Mouse (Mus musculus) erythroid progenitor cell, adult 5-6 weeks (primary cell): ENCODE results near the gene Usmg5. TPM values are rescaled to one million over a fixed set of nuclear protein-coding genes. Genes with fewer than 3 reads are reported as not detected.

Experiments
- ATAC-seq: replicated peaks from 2 replicates; pipeline ENCODE4 v1.8.0; 2016; ENCODE audit warnings: moderate number of reproducible peaks, mild to moderate bottlenecking, moderate TSS enrichment, inconsistent platforms; ENCODE audit not compliant: poor library complexity, low FRiP score, severe bottlenecking
- total RNA-seq, 2 experiments: library from RNA; stranded (forward) in 1 of 2; stranded (reverse) in 1 of 2; fragments of 150-400 nt in 1 of 2; fragments of 186-747, 209-891 nt in 1 of 2; gene quantifications; 2 replicates each; pipeline versions ENCODE4 v1.2.3 to v1.2.4; 2015 to 2017; ENCODE audit warnings: low replicate concordance in 2 of 2

Usmg5 gene
- total RNA-seq, 2 experiments from 2014 or later = 133 to 215 TPM

- peak; percentile 85 for ATAC-seq
Observed at GRCm38 (mm10) chr19:47067096-47067882, 23.2 kb downstream of the Usmg5 start, which contains the start of gene Taf5. Taf5 (plus strand) TSS chr19:47067746.

- ATAC-seq = no peak
Observed at GRCm38 (mm10) chr19:47065860-47066259, 24.6 kb downstream of the Usmg5 start.

- ATAC-seq = no peak
Observed at GRCm38 (mm10) chr19:47057684-47058083, 32.8 kb downstream of the Usmg5 start.

GRCm38 (mm10) chr19:47053471-47053870, 37.0 kb downstream of the Usmg5 start:
- ATAC-seq = no peak

GRCm38 (mm10) chr19:47052927-47053326, 37.5 kb downstream of the Usmg5 start:
- ATAC-seq = no peak

DNA sequence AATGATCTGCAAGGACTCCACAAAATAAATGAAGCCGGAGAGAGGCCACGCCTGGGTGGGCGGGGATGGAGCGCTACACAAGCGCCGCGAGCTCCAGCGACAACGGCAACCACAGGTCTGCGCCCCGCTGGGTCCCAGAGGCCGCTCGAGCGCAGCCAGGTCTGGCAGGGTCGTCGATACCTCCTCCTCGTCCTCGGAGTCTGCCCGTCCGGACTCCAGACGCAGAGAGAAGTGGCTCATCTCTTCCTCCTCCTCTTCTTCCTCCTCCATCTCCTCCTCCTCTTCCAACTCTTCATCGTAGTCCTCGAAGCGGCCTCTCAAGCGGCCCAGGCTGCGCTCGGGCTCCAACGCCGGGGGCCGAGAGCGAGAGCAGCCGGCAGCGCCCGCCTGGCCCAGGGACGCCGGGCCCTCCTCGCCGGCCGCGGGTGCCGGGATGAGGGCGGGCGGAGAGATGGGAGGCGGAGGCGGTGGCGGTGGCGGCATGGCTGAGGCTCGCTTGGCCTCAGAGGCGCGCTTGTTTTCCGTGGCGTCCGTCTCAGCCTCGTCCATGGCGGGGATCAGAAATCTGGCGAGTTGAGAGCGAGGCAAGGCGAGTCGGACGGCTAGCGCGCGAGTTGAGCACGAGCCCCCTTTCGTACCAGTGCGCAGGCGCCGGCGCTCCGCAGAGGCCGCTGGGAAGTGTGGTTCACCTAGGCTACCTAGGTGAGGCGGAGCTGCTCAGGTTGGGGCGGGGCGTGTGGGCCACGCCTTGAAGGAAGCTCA, 40.0 kb downstream of the Usmg5 start, which contains the start of gene Pcgf6:
TSS of gene Pcgf6 (minus strand) at position 636 of the 762 bp plus-strand sequence.
- ATAC-seq = peak; percentile 85

DNA sequence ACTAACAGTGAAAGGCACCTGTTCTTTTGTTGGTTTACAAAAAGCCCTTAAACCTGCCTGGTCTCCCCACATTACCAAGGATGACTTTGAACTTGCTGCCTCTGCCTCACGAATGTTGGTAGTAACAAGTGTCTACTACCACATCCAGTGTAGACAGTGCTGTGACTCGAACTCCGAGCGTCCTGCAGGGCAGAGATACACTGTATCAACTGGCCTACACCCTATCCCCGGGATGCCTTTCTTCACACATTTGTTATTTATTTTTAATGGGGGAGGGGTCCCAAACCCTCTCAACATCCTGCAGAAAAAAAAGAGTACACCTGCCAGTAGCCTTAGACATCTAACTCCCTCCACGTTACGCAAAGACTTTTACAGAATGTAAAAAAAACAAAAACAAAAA, 40.6 kb downstream of the Usmg5 start:
- ATAC-seq = no peak

DNA sequence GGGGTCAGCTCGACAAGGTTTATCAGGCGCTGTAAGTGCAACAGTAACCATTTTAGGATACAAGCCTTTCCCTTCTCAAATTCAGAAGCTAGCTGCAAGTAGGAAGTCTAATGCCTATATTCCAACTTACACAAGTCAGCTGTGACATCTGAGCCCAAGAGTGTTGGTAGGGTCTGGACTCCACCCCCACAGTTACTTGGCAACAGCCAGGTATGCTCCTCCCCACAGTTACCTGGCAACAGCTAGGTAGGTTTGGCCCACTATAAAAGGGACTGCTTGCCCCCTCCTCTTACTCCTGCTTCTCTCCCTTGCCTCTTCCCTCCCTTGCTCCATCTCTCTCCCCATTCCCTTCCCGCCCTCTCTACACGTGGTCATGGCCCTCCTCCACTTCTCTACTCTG, 41.4 kb downstream of the Usmg5 start:
- ATAC-seq = no peak

DNA sequence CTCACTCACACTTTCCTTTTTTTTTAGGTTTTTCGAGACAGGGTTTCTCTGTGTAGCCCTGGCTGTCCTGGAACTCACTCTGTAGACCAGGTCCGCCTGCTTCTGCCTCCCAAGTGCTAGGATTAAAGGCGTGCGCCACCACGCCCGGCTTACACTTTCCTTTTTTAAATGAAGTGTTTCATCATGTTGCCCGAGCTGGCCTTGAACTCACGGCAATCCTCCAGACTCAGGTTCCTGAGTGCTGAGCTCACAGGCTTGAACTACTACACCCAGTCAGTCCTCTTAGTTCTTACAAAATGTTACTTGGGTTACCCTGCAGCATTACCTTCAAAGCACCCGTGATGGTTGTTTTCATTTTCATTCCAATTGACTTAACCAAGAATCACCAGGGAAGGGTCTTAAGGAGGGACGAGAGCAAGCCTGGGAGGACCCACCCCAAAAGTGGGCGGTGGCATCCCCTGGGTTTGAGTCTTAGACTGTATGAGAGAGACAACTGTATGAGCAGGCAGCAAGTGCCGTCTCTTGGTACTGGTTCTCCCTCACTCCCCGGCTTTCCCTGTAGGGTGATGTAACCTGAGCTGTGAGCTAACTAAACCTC, 43.1 kb downstream of the Usmg5 start:
- ATAC-seq = no peak

DNA sequence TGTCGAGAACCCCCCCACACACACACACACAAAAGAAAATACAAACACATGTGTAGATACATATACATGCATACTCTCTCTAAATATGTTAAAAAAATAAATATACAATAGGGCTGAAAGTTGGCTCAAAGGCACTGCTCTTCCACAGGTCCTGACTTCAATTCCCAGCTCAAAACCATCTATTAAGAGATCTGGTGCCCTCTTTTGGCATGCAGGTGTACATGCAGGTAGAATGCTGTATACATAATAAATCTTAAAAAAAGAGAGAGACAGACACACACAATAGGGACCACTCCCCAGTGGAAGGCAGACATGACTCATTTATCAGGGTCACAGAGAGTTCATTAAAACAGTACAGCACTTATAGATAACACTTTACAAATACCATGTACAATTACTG, 44.1 kb downstream of the Usmg5 start:
- ATAC-seq = no peak

GRCm38 (mm10) chr19:47043608-47044007, 46.8 kb downstream of the Usmg5 start:
- no peak for ATAC-seq

GRCm38 (mm10) chr19:47040720-47041473, 49.5 kb downstream of the Usmg5 start:
- no peak for ATAC-seq

DNA sequence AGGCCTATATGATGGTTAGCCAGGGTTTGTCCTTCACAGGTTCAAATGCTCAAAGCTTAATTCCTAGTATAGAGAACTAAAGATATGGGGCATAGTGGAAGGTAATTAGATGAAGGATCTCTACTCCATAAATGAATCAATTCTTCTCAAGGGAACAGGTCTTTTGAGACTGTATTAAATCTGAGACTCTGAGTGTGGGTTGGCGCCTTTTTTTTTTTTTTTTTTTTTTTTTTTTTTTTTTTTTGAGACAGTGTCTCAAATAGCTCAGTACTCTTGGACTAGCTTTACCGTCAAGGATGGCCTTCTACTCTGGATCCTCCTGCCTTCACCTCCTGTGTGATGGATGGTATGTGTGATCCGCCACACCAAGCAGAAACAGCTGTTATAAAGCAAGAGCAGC, 53.9 kb downstream of the Usmg5 start:
- ATAC-seq = no peak

GRCm38 (mm10) chr19:47034916-47035315, 55.5 kb downstream of the Usmg5 start:
- ATAC-seq = no peak

Other genes with a start within 250 kb of the Usmg5 start
- not detected in 2 replicates for gene Ina, start 75.9 kb downstream of the Usmg5 start, total RNA-seq (2015; ENCODE audit: low replicate concordance)
- not detected in 2 replicates for gene Ina, start 75.9 kb downstream of the Usmg5 start, total RNA-seq (2017; ENCODE audit: low replicate concordance)
- 26.4 and 41.4 TPM in 2 replicates for gene Nt5c2, start 75.5 kb downstream of the Usmg5 start, total RNA-seq (2015; ENCODE audit: low replicate concordance)
- gene Nt5c2, start 75.5 kb downstream of the Usmg5 start, total RNA-seq (2017; ENCODE audit: low replicate concordance) = 34.8 and 47.9 TPM in 2 replicates
- gene Pcgf6, start 39.7 kb downstream of the Usmg5 start, total RNA-seq (2015; ENCODE audit: low replicate concordance) = 6.7 and 8.6 TPM in 2 replicates
- 0.61 and 1.4 TPM in 2 replicates for gene Pcgf6, start 39.7 kb downstream of the Usmg5 start, total RNA-seq (2017; ENCODE audit: low replicate concordance)
- 19.5 and 19.7 TPM in 2 replicates for gene Taf5, start 22.9 kb downstream of the Usmg5 start, total RNA-seq (2015; ENCODE audit: low replicate concordance)
- 26.1 and 28.5 TPM in 2 replicates for gene Taf5, start 22.9 kb downstream of the Usmg5 start, total RNA-seq (2017; ENCODE audit: low replicate concordance)
- gene Pdcd11, start 121 bp upstream of the Usmg5 start, total RNA-seq (2015; ENCODE audit: low replicate concordance) = 1.4 and 3.4 TPM in 2 replicates
- gene Pdcd11, start 121 bp upstream of the Usmg5 start, total RNA-seq (2017; ENCODE audit: low replicate concordance) = 1.8 and 5.0 TPM in 2 replicates
- 1.7 and 4.0 TPM in 2 replicates for gene Calhm2, start 47.6 kb upstream of the Usmg5 start, total RNA-seq (2015; ENCODE audit: low replicate concordance)
- 0.83 and 1.0 TPM in 2 replicates for gene Calhm2, start 47.6 kb upstream of the Usmg5 start, total RNA-seq (2017; ENCODE audit: low replicate concordance)
- not detected in 2 replicates for gene Calhm1, start 53.6 kb upstream of the Usmg5 start, total RNA-seq (2015; ENCODE audit: low replicate concordance)
- not detected in 2 replicates for gene Calhm1, start 53.6 kb upstream of the Usmg5 start, total RNA-seq (2017; ENCODE audit: low replicate concordance)
- not detected in 2 replicates for gene Calhm3, start 67.1 kb upstream of the Usmg5 start, total RNA-seq (2015; ENCODE audit: low replicate concordance)
- not detected in 2 replicates for gene Calhm3, start 67.1 kb upstream of the Usmg5 start, total RNA-seq (2017; ENCODE audit: low replicate concordance)
- not detected in 2 replicates for gene Neurl1a, start 88.2 kb upstream of the Usmg5 start, total RNA-seq (2015; ENCODE audit: low replicate concordance)
- 0.68 TPM in 1 of 2 replicates, not detected in the other for gene Neurl1a, start 88.2 kb upstream of the Usmg5 start, total RNA-seq (2017; ENCODE audit: low replicate concordance)